In genomic region chr5:66100322-66100721, GRCm38 (mm10) we compare ENCODE assay signal across 22 mouse cellular contexts.
"Had no signal": no experiment of that assay in that cellular context is flagged by ENCODE, and none has a peak within 500 bp of the region (broad histone marks: within the 10 kb centered on the region; RNA-seq: fewer than 3 reads in every experiment).

No protein-coding gene starts in this region.

- H3K9me3 ChIP-seq: heart, embryonic 13.5 days; heart, embryonic 15.5 days; hindbrain, embryonic 13.5 days; hindbrain, embryonic 15.5 days; limb, embryonic 13.5 days; limb, embryonic 15.5 days; liver, embryonic 12.5 days had no signal

- H3K27ac ChIP-seq: heart, adult 2 months; heart, embryonic 13.5 days; heart, embryonic 15.5 days; hindbrain, embryonic 13.5 days; hindbrain, embryonic 15.5 days; hindbrain, postnatal 0 days; limb, embryonic 13.5 days; limb, embryonic 15.5 days; liver, embryonic 12.5 days; liver, embryonic 14.5 days had no signal

- H3K27me3 ChIP-seq: heart, embryonic 13.5 days; heart, embryonic 15.5 days; hindbrain, embryonic 13.5 days; hindbrain, embryonic 15.5 days; limb, embryonic 13.5 days; limb, embryonic 15.5 days; liver, embryonic 12.5 days had no signal

- H3K4me3 ChIP-seq: heart, adult 2 months; heart, embryonic 13.5 days; heart, embryonic 15.5 days; hindbrain, embryonic 13.5 days; hindbrain, embryonic 15.5 days; limb, embryonic 13.5 days; limb, embryonic 15.5 days; liver, embryonic 12.5 days had no signal

- H3K4me1 ChIP-seq: heart, embryonic 13.5 days; heart, embryonic 15.5 days; hindbrain, embryonic 15.5 days; limb, embryonic 15.5 days had no signal

- DNase-seq: forebrain, postnatal 0 days; gastrocnemius, postnatal 14 days; gastrocnemius, postnatal 36 days; heart, adult 11 months; heart, adult 2 months; heart, postnatal 14 days; heart, postnatal 36 days; kidney, adult 11 months; layer of hippocampus, adult 9-11 months; layer of hippocampus, postnatal 36 days; left cerebral cortex, postnatal 4 days had no signal

- H3K36me3 ChIP-seq: heart, embryonic 13.5 days; heart, embryonic 15.5 days; hindbrain, embryonic 13.5 days; hindbrain, embryonic 15.5 days; limb, embryonic 13.5 days; limb, embryonic 15.5 days; liver, embryonic 12.5 days had no signal

- ATAC-seq: forebrain, postnatal 0 days; hindbrain, postnatal 0 days; intestine, embryonic 16.5 days; liver, embryonic 12.5 days had no signal

- H3K4me2 ChIP-seq: heart, embryonic 11.5 days; heart, embryonic 13.5 days; heart, embryonic 15.5 days; hindbrain, embryonic 13.5 days; hindbrain, embryonic 15.5 days; limb, embryonic 13.5 days; limb, embryonic 15.5 days; liver, embryonic 12.5 days had no signal

- H3K9ac ChIP-seq: forebrain, postnatal 0 days; heart, embryonic 13.5 days; heart, embryonic 15.5 days; hindbrain, embryonic 13.5 days; hindbrain, embryonic 15.5 days; limb, embryonic 13.5 days; limb, embryonic 15.5 days; liver, embryonic 12.5 days; liver, embryonic 14.5 days had no signal
